Mouse (Mus musculus) myocyte (in vitro differentiated cells): Measurements from ENCODE around the gene Fam166a.

Experiments used
- CEBPB ChIP-seq: IDR thresholded peaks from 2 replicates; pipeline ENCODE4 v1.6.1; 2011; ENCODE audit warnings: mild to moderate bottlenecking, moderate library complexity; ENCODE audit not compliant: poor library complexity, insufficient read depth, severe bottlenecking
- E2F4 ChIP-seq: IDR thresholded peaks from one replicate; pipeline ENCODE4 v1.6.1; 2011; ENCODE audit warnings: mild to moderate bottlenecking, control low read depth, moderate library complexity; ENCODE audit not compliant: insufficient read depth
- MAX ChIP-seq: IDR thresholded peaks from one replicate; pipeline ENCODE4 v1.6.1; 2011; ENCODE audit warnings: low read depth, mild to moderate bottlenecking, control low read depth
- POLR2A ChIP-seq: IDR thresholded peaks from one replicate; pipeline ENCODE4 v1.6.1; 2011; ENCODE audit warnings: low read depth, mild to moderate bottlenecking, control low read depth, moderate library complexity; ENCODE audit not compliant: insufficient read length
- POLR2AphosphoS2 ChIP-seq: IDR thresholded peaks from one replicate; pipeline ENCODE4 v1.6.1; 2011; ENCODE audit warnings: low read depth, control low read depth; ENCODE audit not compliant: insufficient read length
- REST ChIP-seq: IDR thresholded peaks from one replicate; pipeline ENCODE4 v1.6.1; 2011; ENCODE audit warnings: mild to moderate bottlenecking, control low read depth, moderate library complexity; ENCODE audit not compliant: insufficient read depth, insufficient read length
- SRF ChIP-seq: IDR thresholded peaks from one replicate; pipeline ENCODE4 v1.6.1; 2011; ENCODE audit warnings: low read depth; ENCODE audit not compliant: control insufficient read depth, insufficient read length
- USF1 ChIP-seq: IDR thresholded peaks from one replicate; pipeline ENCODE4 v1.6.1; 2011; ENCODE audit warnings: low read depth, mild to moderate bottlenecking, control low read depth, moderate library complexity

DNA sequence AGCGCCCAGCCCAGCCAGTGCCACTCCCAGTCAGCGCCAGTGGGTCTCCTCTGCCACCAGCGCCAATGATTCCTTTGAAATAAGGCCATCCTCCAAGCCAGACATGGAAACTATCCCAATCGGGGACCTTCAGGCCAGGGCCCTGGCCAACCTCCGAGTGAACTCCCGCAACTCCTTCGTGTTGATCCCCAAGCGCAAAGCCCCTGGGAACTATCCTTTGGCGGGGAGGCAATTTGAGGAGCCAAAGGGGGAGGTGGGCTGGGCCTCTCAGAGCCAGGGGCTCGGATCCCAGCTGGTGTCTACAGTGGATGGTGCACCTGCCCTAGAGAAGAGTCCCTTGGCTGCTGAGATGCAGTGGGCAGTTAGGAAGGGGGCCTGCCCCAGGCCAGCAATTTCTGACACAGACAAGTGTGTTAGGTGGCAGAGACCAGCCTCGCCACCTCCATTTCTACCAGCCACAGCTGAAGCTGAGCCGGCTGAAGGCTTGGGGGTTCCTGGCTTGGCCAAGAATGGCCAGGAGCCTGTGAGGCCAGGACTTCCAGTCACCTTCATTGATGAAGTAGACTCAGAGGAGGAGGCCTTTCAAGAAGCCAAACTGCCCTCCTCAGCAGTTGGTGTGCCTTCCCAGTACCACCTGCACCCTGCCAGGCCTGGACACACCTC lies 45.2 kb downstream of the Fam166a start:
- no peak for TF ChIP-seq MAX
- TF ChIP-seq POLR2A: no peak
- TF ChIP-seq CEBPB: no peak
- TF ChIP-seq REST: no peak
- TF ChIP-seq POLR2AphosphoS2: no peak
- no peak for TF ChIP-seq USF1
- TF ChIP-seq E2F4: no peak
- no peak for TF ChIP-seq SRF
